Mouse (Mus musculus): ENCODE measurements around the gene Ppp1r35. TPM values are rescaled to one million over a fixed set of nuclear protein-coding genes. Genes with fewer than 3 reads are reported as not detected.
A peak's percentile ranks its signal among the peaks of the same experiment; 100 is the strongest.

Ppp1r35 gene
- polyA plus RNA-seq, 1 experiment from 2014 or later = 17.2 TPM

DNA sequence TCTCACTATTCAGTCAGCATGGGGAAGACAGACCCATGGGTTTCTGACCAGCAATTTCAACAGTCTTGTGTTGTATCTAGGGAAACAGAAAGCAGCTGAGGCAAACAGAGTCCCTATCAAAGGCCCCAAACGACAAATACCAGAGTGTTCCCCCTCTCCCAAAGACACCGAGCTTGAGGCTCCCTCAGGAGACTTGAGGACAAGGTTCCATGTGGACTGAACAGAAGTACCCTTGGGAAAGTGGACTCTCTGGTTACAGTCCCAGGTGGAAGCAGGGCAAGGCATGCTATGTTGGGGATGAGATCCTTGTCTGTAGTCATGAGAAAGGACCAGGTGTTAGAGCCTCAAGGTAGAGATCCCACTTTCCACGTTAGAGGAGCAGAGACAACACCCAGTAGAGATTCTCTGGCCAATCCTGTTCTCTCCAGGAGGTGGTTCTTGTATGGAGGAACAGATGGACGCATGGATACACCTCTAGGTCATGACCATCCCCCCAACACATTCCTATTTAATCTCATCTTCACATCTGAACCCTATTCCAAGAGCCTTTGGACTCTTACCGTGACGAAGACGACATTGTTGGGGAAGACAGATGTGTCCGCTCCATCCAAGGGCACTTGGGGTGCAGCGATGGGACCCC lies 5.4 kb downstream of the Ppp1r35 start:
- peak overlapping the region; percentile 94 for H3K9ac ChIP-seq (ENCODE audit: low read length)
- H3K36me3 ChIP-seq (ENCODE audit: control insufficient read depth, insufficient read depth, low read length) = peaks cover 15% of the 10 kb centered on the region
- peak overlapping the region; percentile 88 for H3K4me3 ChIP-seq (ENCODE audit: low read depth, low read length)
- no peak overlapping the region; the same call in 1 of the 2 replicates for H3K27ac ChIP-seq (replicated peaks)
- ATAC-seq (ENCODE audit: low FRiP score, low TSS enrichment) (no peak), DNase-seq (ENCODE audit: low spot score) (no peak)
- H3K27me3 ChIP-seq (ENCODE audit: control insufficient read depth, insufficient read depth, low read length) = no peaks in the 10 kb centered on the region
- peak overlapping the region; percentile 87 for H3K4me2 ChIP-seq (replicated peaks; ENCODE audit: low read depth)
- TF ChIP-seq CTCF (IDR thresholded peaks at IDR 0.05; ENCODE audit: low read depth) (no peak), EP300 (optimal IDR thresholded peaks at IDR 0.05) (no peak)
- 44% methylated on average over 9 of the region's 9 CpGs for WGBS
- H3K4me1 ChIP-seq (replicated peaks; ENCODE audit: control insufficient read depth, insufficient read depth) = peaks cover 10% of the 10 kb centered on the region; the same call in 1 of the 2 replicates
- H3K9me3 ChIP-seq (ENCODE audit: control insufficient read depth, low read length) = no peaks in the 10 kb centered on the region

DNA sequence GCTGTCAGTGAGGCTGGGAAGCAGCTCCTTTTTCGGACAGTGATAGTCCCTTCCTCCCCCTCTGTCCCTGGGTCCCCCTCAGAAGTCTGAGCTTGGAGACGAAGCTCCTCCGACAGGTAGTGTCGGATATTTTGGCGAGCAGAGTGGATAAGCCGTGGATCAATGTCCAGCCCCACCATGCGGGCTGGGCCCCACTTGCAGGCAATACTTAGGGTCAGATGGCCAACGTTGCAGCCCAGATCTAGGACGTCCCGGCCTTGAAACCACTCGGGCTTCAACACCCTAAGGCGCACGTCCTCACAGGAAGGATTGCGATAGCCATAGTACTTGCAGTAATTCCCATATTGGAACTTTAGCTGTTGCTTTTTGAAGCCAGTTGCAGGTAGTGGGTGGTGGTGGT lies 5.9 kb downstream of the Ppp1r35 start:
- Histone ChIP-seq H3K36me3 (ENCODE audit: control insufficient read depth, insufficient read depth, low read length) (peaks cover 15% of the 10 kb centered on the region), H3K4me1 (replicated peaks; ENCODE audit: control insufficient read depth, insufficient read depth) (peaks cover 10% of the 10 kb centered on the region; the same call in 1 of the 2 replicates), H3K9me3 (ENCODE audit: control insufficient read depth, low read length) (no peaks in the 10 kb centered on the region), H3K27me3 (ENCODE audit: control insufficient read depth, insufficient read depth, low read length) (no peaks in the 10 kb centered on the region), H3K4me2 (replicated peaks; ENCODE audit: low read depth) (peak overlapping the region; percentile 87), H3K4me3 (ENCODE audit: low read depth, low read length) (peak overlapping the region; percentile 88), H3K9ac (ENCODE audit: low read length) (peak overlapping the region; percentile 94), H3K27ac (replicated peaks) (no peak overlapping the region; the same call in 1 of the 2 replicates)
- DNase-seq (ENCODE audit: low spot score) (no peak), ATAC-seq (ENCODE audit: low FRiP score, low TSS enrichment) (no peak)
- TF ChIP-seq EP300 (optimal IDR thresholded peaks at IDR 0.05) = no peak
- no peak for TF ChIP-seq CTCF (IDR thresholded peaks at IDR 0.05; ENCODE audit: low read depth)
- WGBS = 64% methylated on average over 14 of the region's 14 CpGs

DNA sequence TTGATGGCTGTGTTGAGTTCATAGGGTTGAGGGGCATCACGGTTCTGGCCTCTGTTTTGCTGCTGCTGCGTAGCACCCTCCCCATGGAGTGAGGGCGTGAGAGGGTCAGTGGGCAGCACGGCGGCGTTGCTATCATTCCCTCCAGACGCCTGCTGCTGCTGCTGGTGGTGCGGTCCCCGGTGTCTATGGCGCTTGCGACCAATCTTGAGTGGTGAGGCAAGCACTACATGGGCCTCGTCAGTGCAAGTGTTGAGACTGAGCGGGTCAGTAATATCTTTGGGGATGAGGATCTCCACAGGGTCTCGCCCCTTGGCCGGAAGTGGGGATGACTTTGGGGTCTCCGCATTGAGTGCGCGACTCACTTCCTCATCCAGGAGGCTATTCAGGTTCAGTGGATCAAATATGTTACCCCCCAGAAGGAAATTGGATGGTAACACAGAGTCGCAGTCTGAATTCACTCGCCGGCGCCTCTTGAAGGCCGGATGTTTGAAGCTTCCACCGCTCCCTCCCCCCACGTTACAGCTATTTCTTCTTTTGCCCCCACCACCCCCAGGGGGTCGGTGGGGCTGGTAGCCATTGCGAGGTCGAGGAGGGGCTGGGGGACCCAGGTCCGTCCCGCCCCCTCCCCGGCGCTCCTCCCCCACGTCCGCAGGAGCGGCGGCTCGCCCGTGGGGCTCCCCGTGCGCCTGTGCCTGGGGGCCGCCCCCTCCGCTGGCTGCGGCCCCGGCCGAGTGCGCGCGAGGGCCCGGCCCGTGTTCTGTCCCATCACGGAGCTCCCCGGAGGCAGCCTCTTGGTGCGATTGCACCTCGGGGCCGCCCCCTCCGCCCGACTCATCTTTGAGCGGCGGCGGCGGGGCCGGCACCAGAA lies 6.7 kb downstream of the Ppp1r35 start:
- Histone ChIP-seq H3K9me3 (ENCODE audit: control insufficient read depth, low read length) (no peaks in the 10 kb centered on the region), H3K9ac (ENCODE audit: low read length) (peak overlapping the region; percentile 94), H3K4me2 (replicated peaks; ENCODE audit: low read depth) (peak overlapping the region; percentile 87), H3K27me3 (ENCODE audit: control insufficient read depth, insufficient read depth, low read length) (no peaks in the 10 kb centered on the region), H3K36me3 (ENCODE audit: control insufficient read depth, insufficient read depth, low read length) (peaks cover 15% of the 10 kb centered on the region), H3K4me3 (ENCODE audit: low read depth, low read length) (peak overlapping the region; percentile 88), H3K27ac (replicated peaks) (peak overlapping the region; percentile 98), H3K4me1 (replicated peaks; ENCODE audit: control insufficient read depth, insufficient read depth) (peaks cover 10% of the 10 kb centered on the region; the same call in 1 of the 2 replicates)
- ATAC-seq (ENCODE audit: low FRiP score, low TSS enrichment) (peak; percentile 25), DNase-seq (ENCODE audit: low spot score) (peak; percentile 64)
- TF ChIP-seq CTCF (IDR thresholded peaks at IDR 0.05; ENCODE audit: low read depth) (no peak), EP300 (optimal IDR thresholded peaks at IDR 0.05) (no peak)
- WGBS = 1% methylated on average over 58 of the region's 62 CpGs

DNA sequence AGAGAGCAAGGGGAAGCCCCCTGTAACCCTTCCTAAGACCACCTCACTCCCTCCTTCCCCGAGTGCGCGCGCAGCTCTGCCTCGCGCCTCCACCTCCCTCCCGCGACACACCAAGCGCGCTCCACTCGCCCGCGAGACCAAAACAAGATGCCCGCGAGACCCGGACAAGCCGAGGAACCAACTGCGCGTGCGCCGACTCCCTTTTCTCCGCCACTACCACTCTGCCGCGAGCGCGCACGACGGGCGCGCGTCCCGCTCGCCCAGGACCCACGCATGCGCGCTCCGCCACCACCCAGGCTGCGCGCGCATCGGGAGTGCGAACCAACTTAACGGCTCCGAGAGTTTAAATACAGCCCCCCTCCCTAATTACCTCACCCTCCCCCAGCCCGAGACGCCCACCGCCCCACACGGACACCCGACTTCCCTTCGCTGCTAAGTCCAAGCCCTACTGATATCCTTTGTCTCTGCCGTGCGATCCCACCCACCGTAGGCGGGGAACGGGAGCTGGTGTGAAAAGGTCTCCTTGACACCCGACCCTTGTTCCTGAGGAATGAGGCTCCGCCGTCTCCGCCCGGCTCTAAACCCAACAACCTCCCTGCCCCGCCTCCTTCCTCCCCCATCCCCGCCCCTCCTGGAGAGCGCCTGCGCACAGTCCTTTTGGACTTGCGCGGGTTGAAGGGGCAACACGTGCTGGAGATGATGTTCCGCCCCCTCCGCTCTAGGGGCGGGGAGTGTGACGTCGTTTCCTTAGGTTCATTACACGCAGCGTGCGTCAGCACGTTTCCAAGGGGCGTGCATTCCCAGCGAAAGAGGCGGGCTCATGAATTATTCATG lies 7.7 kb downstream of the Ppp1r35 start:
- H3K9ac ChIP-seq (ENCODE audit: low read length) = peak overlapping the region; percentile 94
- no peaks in the 10 kb centered on the region for H3K9me3 ChIP-seq (ENCODE audit: control insufficient read depth, low read length)
- DNase-seq (ENCODE audit: low spot score) (peak; percentile 100), ATAC-seq (ENCODE audit: low FRiP score, low TSS enrichment) (peak; percentile 88)
- H3K36me3 ChIP-seq (ENCODE audit: control insufficient read depth, insufficient read depth, low read length) = peaks cover 13% of the 10 kb centered on the region
- H3K27me3 ChIP-seq (ENCODE audit: control insufficient read depth, insufficient read depth, low read length) = no peaks in the 10 kb centered on the region
- no peak for TF ChIP-seq EP300 (optimal IDR thresholded peaks at IDR 0.05)
- no peak for TF ChIP-seq CTCF (IDR thresholded peaks at IDR 0.05; ENCODE audit: low read depth)
- H3K4me2 ChIP-seq (replicated peaks; ENCODE audit: low read depth) = peak overlapping the region; percentile 87
- H3K27ac ChIP-seq (replicated peaks) = peak overlapping the region; percentile 98
- peak overlapping the region; percentile 88 for H3K4me3 ChIP-seq (ENCODE audit: low read depth, low read length)
- H3K4me1 ChIP-seq (replicated peaks; ENCODE audit: control insufficient read depth, insufficient read depth) = peaks cover 10% of the 10 kb centered on the region; the same call in 1 of the 2 replicates
- WGBS = under 1% methylated on average over 67 of the region's 79 CpGs

DNA sequence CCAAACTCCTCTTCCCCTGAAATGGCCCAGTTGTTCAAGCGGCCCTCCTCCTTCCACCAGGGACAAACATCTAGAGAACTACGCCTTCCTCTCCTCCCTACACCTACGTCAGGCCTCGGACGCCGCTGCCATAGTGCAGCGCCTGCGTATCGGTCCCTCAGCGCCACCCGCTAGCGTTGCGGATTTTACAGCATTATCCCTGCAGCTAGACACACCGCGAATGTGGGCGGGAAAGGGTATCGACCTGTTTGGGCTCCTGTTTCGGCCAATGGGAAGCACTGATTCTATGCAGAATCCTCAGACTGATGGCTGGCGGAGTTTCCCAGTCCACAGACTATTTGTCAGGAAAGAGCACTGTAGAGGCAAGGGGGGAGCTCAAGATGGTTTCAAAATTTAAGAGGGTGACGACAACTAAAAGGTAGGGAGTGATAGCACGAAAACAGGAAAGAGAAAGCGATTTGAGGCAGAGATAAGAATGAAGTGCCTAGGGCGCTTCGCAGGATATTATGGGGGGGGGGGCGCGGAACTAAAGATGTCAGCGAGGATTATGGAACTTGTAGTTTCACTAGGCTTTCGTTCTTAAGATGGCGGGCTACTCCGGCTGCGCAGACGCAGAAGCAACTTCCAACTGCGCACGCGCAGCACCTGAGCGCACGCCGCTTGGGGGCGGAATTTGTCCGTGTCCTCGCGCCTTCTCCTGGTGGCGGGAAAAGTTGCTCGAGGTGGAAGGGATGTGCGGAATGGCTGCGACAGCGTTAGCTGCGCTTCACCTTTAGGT lies 8.7 kb downstream of the Ppp1r35 start, which contains the start of the genes Mepce and Zcwpw1:
TSS of gene Mepce (minus strand) at position 505 of the 778 bp plus-strand sequence.
TSS of gene Zcwpw1 (plus strand) at position 648 of the 778 bp plus-strand sequence.
- ATAC-seq (ENCODE audit: low FRiP score, low TSS enrichment) (peak; percentile 81), DNase-seq (ENCODE audit: low spot score) (peak; percentile 96)
- Histone ChIP-seq H3K9ac (ENCODE audit: low read length) (peak within 1 kb of the TSS; percentile 94), H3K4me1 (replicated peaks; ENCODE audit: control insufficient read depth, insufficient read depth) (peaks cover 10% of the 10 kb centered on the region; the same call in 1 of the 2 replicates), H3K9me3 (ENCODE audit: control insufficient read depth, low read length) (no peaks in the 10 kb centered on the region), H3K27me3 (ENCODE audit: control insufficient read depth, insufficient read depth, low read length) (no peaks in the 10 kb centered on the region), H3K4me3 (ENCODE audit: low read depth, low read length) (peak within 1 kb of the TSS; percentile 88), H3K36me3 (ENCODE audit: control insufficient read depth, insufficient read depth, low read length) (peaks cover 8% of the 10 kb centered on the region; the same call in 1 of the 2 replicates), H3K27ac (replicated peaks) (peak within 1 kb of the TSS; percentile 98), H3K4me2 (replicated peaks; ENCODE audit: low read depth) (peak within 1 kb of the TSS; percentile 87)
- no peak for TF ChIP-seq EP300 (optimal IDR thresholded peaks at IDR 0.05)
- peak; percentile 89 for TF ChIP-seq CTCF (IDR thresholded peaks at IDR 0.05; ENCODE audit: low read depth)
- under 1% methylated on average over 46 of the region's 48 CpGs for WGBS
